Mouse (Mus musculus) lung, embryonic 14.5 days (tissue): ENCODE measurements around the gene Coq8a. TPM values are rescaled to one million over a fixed set of nuclear protein-coding genes. Genes with fewer than 3 reads are reported as not detected.
A peak's percentile ranks its signal among the peaks of the same experiment; 100 is the strongest.

ENCODE experiments used
- ATAC-seq: fragments of 200-750 bp; cut with Nextera tagmentation; 2 replicates; pipeline ENCODE4 v1.8.0; 2017; ENCODE audit warnings: mild to moderate bottlenecking, moderate TSS enrichment, moderate library complexity; ENCODE audit not compliant: insufficient read depth
- DNase-seq: peaks from one replicate; pipeline ENCODE4 v3.0.0-alpha.2; 2015
- H3K27ac ChIP-seq: fragments of 300-500 bp; sonication (generic); 2 replicates; pipeline ENCODE4 v1.5.1; 2014; ENCODE audit warnings: low read depth, mild to moderate bottlenecking, moderate library complexity
- H3K27me3 ChIP-seq: fragments of 300-500 bp; sonication (generic); 2 replicates; pipeline ENCODE4 v1.6.1; 2014; ENCODE audit warnings: low read length, control low read depth; ENCODE audit not compliant: insufficient read depth
- H3K36me3 ChIP-seq: fragments of 300-500 bp; sonication (generic); 2 replicates; pipeline ENCODE4 v1.6.1; 2014; ENCODE audit warnings: control low read depth; ENCODE audit not compliant: insufficient read depth
- H3K4me1 ChIP-seq: fragments of 300-500 bp; sonication (generic); 2 replicates; pipeline ENCODE4 v1.6.1; 2014; ENCODE audit warnings: antibody characterized with exemption, control low read depth; ENCODE audit not compliant: insufficient read depth
- H3K4me2 ChIP-seq: fragments of 300-500 bp; sonication (generic); 2 replicates; pipeline ENCODE4 v1.6.1; 2014; ENCODE audit warnings: mild to moderate bottlenecking
- H3K4me3 ChIP-seq: fragments of 300-500 bp; sonication (generic); 2 replicates; pipeline ENCODE4 v1.5.1; 2014; ENCODE audit warnings: low read depth, low read length
- H3K9ac ChIP-seq: fragments of 300-500 bp; sonication (generic); 2 replicates; pipeline ENCODE4 v1.6.1; 2014
- H3K9me3 ChIP-seq: fragments of 300-500 bp; sonication (generic); 2 replicates; pipeline ENCODE4 v1.6.1; 2016; ENCODE audit warnings: low read depth, low read length, control low read depth
- CTCF ChIP-seq: IDR thresholded peaks from 2 replicates; pipeline ENCODE4 v1.5.1; 2016; ENCODE audit warnings: antibody characterized with exemption, low read depth
- WGBS: fragments of 180-500 bp; shearing (Covaris S2); extraction: QIAGEN DNeasy Blood & Tissue Kit; methylation state at CpG from one replicate; pipeline ENCODE4 v1.1.7; 2014; 5-methylcytosine and 5-hydroxymethylcytosine counted together
- polyA plus RNA-seq: library from polyadenylated mRNA; unstranded; fragments of >200 nt; fragmentation: Nextera tagmentation; extraction: Ambion mirVana; gene quantifications from 2 replicates; pipeline ENCODE4 v1.2.1, GENCODE M21; 2014

Coq8a gene
- polyA plus RNA-seq, 1 experiment from 2014 or later: 5.2 TPM

- H3K36me3 ChIP-seq: no peaks in the 10 kb centered on the region
- H3K4me3 ChIP-seq: no peak overlapping the region
- H3K9ac ChIP-seq: no peak overlapping the region
- H3K9me3 ChIP-seq: no peaks in the 10 kb centered on the region
- no peak overlapping the region for H3K4me2 ChIP-seq
- no peaks in the 10 kb centered on the region for H3K27me3 ChIP-seq
- H3K4me1 ChIP-seq: peaks cover 8% of the 10 kb centered on the region; the same call in 1 of the 2 replicates
- 58% methylated on average over 4 of the region's 4 CpGs for WGBS
- H3K27ac ChIP-seq: no peak overlapping the region
- ATAC-seq (no peak), DNase-seq (no peak)
- no peak for TF ChIP-seq CTCF
Measured at GRCm38 (mm10) chr1:180199715-180200050, 281 bp upstream of the Coq8a start.

DNA sequence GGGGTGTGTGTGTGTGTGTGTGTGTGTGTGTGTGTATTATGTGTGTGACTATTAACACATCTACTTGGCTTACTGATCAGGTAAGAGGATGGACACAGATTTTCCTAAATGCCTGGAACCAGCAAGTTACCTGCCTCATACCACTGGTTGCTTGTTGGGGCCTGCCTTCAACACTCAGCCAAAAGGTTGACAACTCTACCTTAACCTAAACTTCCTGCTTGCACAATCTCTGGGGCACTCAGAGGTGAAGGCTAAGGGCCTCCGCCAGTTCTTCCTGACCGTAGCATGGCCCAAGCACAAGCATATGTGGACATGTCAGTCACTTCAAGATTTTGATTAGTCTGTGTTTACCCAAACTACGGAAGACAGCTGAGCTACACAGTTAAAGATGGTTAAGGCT, 1.4 kb downstream of the Coq8a start:
- DNase-seq: no peak
- WGBS: 55% methylated on average over 3 of the region's 3 CpGs

DNA sequence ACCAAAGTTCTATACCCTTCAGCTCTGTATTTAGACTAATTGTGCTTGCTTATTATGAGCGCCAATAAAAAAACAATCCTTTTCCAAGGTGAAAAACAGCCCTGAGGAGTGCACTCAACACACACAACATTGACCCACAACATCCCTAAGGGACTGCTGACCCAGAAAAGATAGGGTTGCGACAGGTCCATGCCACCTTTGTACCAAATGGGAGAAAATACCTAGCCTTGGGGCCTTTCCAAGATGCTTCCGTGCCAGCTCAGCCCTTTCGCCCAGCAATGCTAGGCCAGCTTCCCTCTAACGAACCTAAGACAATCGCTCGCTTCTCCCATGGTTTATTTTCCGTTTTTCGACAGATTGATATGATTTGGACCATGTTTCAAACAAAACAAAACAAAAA, 2.9 kb downstream of the Coq8a start:
- Histone ChIP-seq H3K4me3 (peak overlapping the region; percentile 62; the same call in 1 of the 2 replicates), H3K27me3 (no peaks in the 10 kb centered on the region), H3K36me3 (no peaks in the 10 kb centered on the region), H3K9me3 (no peaks in the 10 kb centered on the region), H3K27ac (no peak overlapping the region), H3K4me2 (peak overlapping the region; percentile 98), H3K9ac (peak overlapping the region; percentile 32; the same call in 1 of the 2 replicates), H3K4me1 (peaks cover 8% of the 10 kb centered on the region; the same call in 1 of the 2 replicates)
- no peak for TF ChIP-seq CTCF
- no peak for DNase-seq
- no peak for ATAC-seq
- 89% methylated on average over 9 of the region's 9 CpGs for WGBS

More for the DNA sequence above, 1.4 kb downstream of the Coq8a start:
- no peaks in the 10 kb centered on the region for H3K27me3 ChIP-seq
- H3K4me3 ChIP-seq: no peak overlapping the region
- no peak overlapping the region for H3K9ac ChIP-seq
- no peak for TF ChIP-seq CTCF
- H3K27ac ChIP-seq: no peak overlapping the region
- no peak overlapping the region for H3K4me2 ChIP-seq
- no peak for ATAC-seq
- peaks cover 8% of the 10 kb centered on the region; the same call in 1 of the 2 replicates for H3K4me1 ChIP-seq
- no peaks in the 10 kb centered on the region for H3K9me3 ChIP-seq
- no peaks in the 10 kb centered on the region for H3K36me3 ChIP-seq

DNA sequence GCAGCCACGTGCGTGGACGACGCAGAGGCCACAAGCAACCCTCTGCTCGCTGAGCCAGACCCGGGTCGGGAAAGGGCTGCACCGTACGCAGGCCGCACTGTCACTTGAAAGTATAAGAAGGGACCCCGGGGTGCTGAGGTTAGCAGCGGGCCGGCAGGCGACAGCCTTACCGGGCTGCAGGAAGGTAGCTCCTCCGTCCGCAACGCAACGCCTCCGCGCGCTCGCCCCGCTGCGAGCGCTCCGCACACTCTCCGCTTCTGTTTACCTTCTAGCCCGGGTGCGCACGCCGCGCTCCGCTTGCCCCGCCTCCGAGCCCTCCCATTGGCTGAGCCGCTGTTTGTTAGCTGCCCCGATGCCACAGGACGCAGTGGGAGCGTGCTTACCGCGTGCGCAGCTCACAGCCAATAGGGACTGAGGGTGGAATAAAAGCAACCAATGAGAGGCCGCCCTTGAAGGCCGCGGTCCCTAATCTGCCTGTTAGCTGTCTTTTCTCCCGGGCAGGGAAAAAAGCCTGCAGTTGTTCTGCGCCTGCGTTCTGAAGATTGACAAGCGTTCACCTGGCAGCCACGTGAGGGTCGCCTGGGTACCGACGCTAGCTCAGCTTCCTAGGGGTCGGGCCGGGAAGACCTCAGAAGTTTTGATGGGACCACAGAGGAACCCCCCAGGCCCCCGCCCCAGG, 3.6 kb downstream of the Coq8a start:
- H3K9ac ChIP-seq: peak overlapping the region; percentile 52
- DNase-seq: peak; percentile 98
- ATAC-seq: peak; percentile 100
- peak overlapping the region; percentile 98 for H3K4me2 ChIP-seq
- no peaks in the 10 kb centered on the region for H3K36me3 ChIP-seq
- peak overlapping the region; percentile 62 for H3K4me3 ChIP-seq
- no peaks in the 10 kb centered on the region for H3K27me3 ChIP-seq
- 0 out of 2 replicates have a peak overlapping the region, but pooled peaks have one; percentile 27 for H3K27ac ChIP-seq
- H3K4me1 ChIP-seq: peaks cover 8% of the 10 kb centered on the region; the same call in 1 of the 2 replicates
- TF ChIP-seq CTCF: no peak
- H3K9me3 ChIP-seq: no peaks in the 10 kb centered on the region
- 1% methylated on average over 57 of the region's 57 CpGs for WGBS

DNA sequence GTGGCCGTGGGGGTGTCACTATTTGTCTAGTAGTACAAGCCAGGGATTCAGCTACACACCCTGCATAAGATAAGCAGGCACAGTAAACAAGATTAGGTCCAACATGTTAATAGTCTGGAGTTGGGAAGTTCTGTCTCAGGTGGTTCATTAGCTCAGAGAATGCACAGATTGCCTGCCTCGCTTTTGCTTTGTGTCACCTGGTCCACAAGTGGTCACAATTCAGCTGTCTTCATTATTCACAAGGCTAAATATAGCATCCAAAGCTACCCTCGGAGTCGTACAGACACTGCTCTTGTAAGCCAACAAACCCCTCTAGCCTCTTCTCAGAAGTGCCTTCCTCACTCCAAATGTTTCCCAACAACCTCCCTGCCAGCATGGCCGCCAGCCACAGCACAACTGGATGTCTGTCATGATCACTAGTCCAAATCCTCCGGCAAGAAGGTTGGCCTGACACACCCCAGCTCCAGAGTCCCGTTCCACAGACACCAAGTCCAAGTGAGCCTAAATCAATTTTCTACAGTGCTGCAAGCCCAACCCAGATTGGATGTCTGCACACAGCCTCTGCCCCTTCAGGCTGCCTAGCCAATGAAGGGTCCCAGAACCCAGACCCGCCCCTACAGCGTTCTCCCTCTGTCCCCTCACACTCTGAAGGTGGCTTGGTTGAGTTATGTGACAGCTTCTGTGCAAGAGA, 4.5 kb downstream of the Coq8a start:
- Histone ChIP-seq H3K4me1 (peaks cover 8% of the 10 kb centered on the region; the same call in 1 of the 2 replicates), H3K4me2 (peak overlapping the region; percentile 98), H3K9ac (peak overlapping the region; percentile 52), H3K27ac (no peak overlapping the region), H3K36me3 (no peaks in the 10 kb centered on the region), H3K9me3 (no peaks in the 10 kb centered on the region), H3K27me3 (no peaks in the 10 kb centered on the region), H3K4me3 (peak overlapping the region; percentile 62)
- TF ChIP-seq CTCF: no peak
- ATAC-seq: peak; percentile 55
- WGBS: 20% methylated on average over 9 of the region's 9 CpGs
- peak; percentile 56 for DNase-seq

- no peaks in the 10 kb centered on the region for H3K27me3 ChIP-seq
- DNase-seq (no peak), ATAC-seq (no peak)
- H3K36me3 ChIP-seq: no peaks in the 10 kb centered on the region
- peaks cover 8% of the 10 kb centered on the region; the same call in 1 of the 2 replicates for H3K4me1 ChIP-seq
- no peak overlapping the region for H3K9ac ChIP-seq
- H3K4me2 ChIP-seq: no peak overlapping the region
- H3K9me3 ChIP-seq: no peaks in the 10 kb centered on the region
- no peak for TF ChIP-seq CTCF
- H3K4me3 ChIP-seq: no peak overlapping the region
- WGBS: 79% methylated on average over 9 of the region's 9 CpGs
- no peak overlapping the region for H3K27ac ChIP-seq
Measured at GRCm38 (mm10) chr1:180194048-180194447, 5.4 kb downstream of the Coq8a start.

GRCm38 (mm10) chr1:180193391-180193935, 5.9 kb downstream of the Coq8a start:
- Histone ChIP-seq H3K9me3 (no peaks in the 10 kb centered on the region), H3K27ac (no peak overlapping the region), H3K27me3 (no peaks in the 10 kb centered on the region), H3K4me1 (peaks cover 8% of the 10 kb centered on the region; the same call in 1 of the 2 replicates), H3K4me2 (no peak overlapping the region), H3K4me3 (no peak overlapping the region), H3K36me3 (no peaks in the 10 kb centered on the region), H3K9ac (no peak overlapping the region)
- ATAC-seq (no peak), DNase-seq (no peak)
- WGBS: 72% methylated on average over 8 of the region's 8 CpGs
- no peak for TF ChIP-seq CTCF
